Mouse (Mus musculus) testis, adult 2 months (tissue): ENCODE measurements around the gene Fyn. TPM values are rescaled to one million over a fixed set of nuclear protein-coding genes. Genes with fewer than 3 reads are reported as not detected.

Experiments used
- H3K27ac ChIP-seq: fragments of 200-500 bp; 2 replicates; pipeline ENCODE4 v1.5.1; 2012; ENCODE audit warnings: low read depth, low read length; ENCODE audit not compliant: control insufficient read depth, insufficient read depth
- H3K27me3 ChIP-seq: fragments of 200-500 bp; 2 replicates; pipeline ENCODE4 v1.6.1; 2012; ENCODE audit warnings: mild to moderate bottlenecking, low read length, moderate library complexity; ENCODE audit not compliant: control insufficient read depth, insufficient read depth
- H3K36me3 ChIP-seq: fragments of 200-500 bp; 2 replicates; pipeline ENCODE4 v1.6.1; 2012; ENCODE audit warnings: mild to moderate bottlenecking, low read length; ENCODE audit not compliant: control insufficient read depth, insufficient read depth
- H3K4me1 ChIP-seq: fragments of 200-500 bp; 2 replicates; pipeline ENCODE4 v1.6.1; 2012; ENCODE audit warnings: low read length; ENCODE audit not compliant: control insufficient read depth, insufficient read depth
- H3K4me3 ChIP-seq: fragments of 200-500 bp; 2 replicates; pipeline ENCODE4 v1.5.1; 2012; ENCODE audit warnings: low read depth, mild to moderate bottlenecking, low read length, moderate library complexity, mixed read lengths; ENCODE audit not compliant: control insufficient read depth
- CTCF ChIP-seq: fragments of 200-500 bp; IDR thresholded peaks from 2 replicates; pipeline ENCODE4 v1.5.1; 2012; ENCODE audit warnings: low read depth, mild to moderate bottlenecking, inconsistent platforms, low read length, moderate library complexity; ENCODE audit not compliant: control insufficient read depth, insufficient read depth, insufficient replicate concordance
- POLR2A ChIP-seq: fragments of 200-500 bp; IDR thresholded peaks from 2 replicates; pipeline ENCODE4 v1.6.1; 2012; ENCODE audit warnings: low read depth, mild to moderate bottlenecking, inconsistent platforms, low read length, moderate library complexity; ENCODE audit not compliant: control insufficient read depth
- polyA plus RNA-seq: library from polyadenylated mRNA; depleted of rRNA; stranded (reverse); fragments of >200 nt; gene quantifications from 2 replicates; pipeline ENCODE4 v1.2.3, GENCODE M21; 2012

The Fyn gene
- polyA plus RNA-seq, 1 experiment = 18.8 TPM

DNA sequence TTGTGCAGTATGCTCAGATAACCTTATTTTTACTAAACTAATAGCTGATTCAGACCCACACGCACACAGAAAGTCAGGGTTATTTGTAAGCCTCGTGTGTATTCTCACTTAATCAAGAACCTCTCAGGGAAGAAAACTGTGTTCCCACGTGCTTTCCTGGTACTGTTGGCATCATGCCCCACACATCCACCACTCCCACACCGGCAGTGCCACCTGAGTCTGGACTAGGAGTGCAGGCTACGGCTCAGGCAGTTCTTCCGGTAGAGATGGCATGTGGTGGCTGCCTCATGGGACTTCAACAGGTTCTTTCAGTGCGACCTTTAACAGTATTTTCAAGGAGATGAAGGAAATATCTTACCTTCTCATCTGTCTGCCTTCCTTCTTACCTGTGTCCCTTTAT lies 104.3 kb downstream of the Fyn start:
- Histone ChIP-seq H3K4me1 (no peaks in the 10 kb centered on the region), H3K4me3 (no peak overlapping the region), H3K27me3 (no peaks in the 10 kb centered on the region), H3K36me3 (no peaks in the 10 kb centered on the region), H3K27ac (no peak overlapping the region)
- TF ChIP-seq CTCF (no peak), POLR2A (no peak)

DNA sequence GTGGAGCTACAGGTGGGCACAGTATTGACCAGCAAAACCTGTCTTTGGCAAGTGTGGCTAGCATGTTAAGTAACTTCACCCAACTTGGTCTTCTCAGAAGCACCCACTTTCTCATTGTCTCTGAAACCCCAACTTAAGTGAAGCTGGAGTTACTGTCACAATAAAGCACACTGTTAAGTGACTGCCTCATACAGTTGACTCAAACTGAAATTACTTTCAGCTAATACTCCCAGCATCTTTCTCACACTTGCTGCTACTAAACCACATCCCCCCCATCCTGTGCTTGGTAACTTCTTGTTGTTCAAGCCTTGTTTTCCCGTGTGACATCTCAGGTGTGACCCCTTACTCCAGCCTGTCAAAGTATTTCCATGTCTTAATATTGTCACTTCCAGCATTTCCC lies 110.7 kb downstream of the Fyn start:
- Histone ChIP-seq H3K36me3 (no peaks in the 10 kb centered on the region), H3K27ac (no peak overlapping the region), H3K27me3 (no peaks in the 10 kb centered on the region), H3K4me3 (no peak overlapping the region), H3K4me1 (no peaks in the 10 kb centered on the region)
- TF ChIP-seq CTCF (no peak), POLR2A (no peak)

- TF ChIP-seq CTCF = no peak
- no peak for TF ChIP-seq POLR2A
- Histone ChIP-seq H3K27me3 (no peaks in the 10 kb centered on the region), H3K4me1 (no peaks in the 10 kb centered on the region), H3K4me3 (no peak overlapping the region), H3K27ac (no peak overlapping the region), H3K36me3 (no peaks in the 10 kb centered on the region)
Observed at GRCm38 (mm10) chr10:39484382-39484826, 115.7 kb downstream of the Fyn start.

DNA sequence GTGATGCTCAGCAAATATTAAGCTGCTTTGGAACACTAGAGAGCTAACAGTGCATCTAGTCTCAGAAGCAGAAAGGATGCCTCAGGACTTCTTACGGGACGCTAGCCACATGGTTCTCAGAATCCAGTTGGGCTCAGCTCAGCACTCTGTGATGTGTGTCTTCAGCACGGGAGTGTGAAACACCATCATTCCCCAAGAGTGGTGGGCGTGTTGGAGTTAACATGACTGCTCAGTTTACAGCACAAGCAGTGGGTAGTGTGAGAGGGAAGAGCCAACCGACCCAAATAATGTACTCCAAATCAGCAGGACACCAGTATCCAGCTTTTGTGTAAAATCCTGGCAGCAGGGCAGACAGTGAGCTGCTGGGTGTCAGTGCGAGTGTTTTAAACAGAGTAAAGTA lies 116.2 kb downstream of the Fyn start:
- Histone ChIP-seq H3K27ac (no peak overlapping the region), H3K4me1 (no peaks in the 10 kb centered on the region), H3K27me3 (no peaks in the 10 kb centered on the region), H3K4me3 (no peak overlapping the region), H3K36me3 (no peaks in the 10 kb centered on the region)
- TF ChIP-seq POLR2A (no peak), CTCF (no peak)

DNA sequence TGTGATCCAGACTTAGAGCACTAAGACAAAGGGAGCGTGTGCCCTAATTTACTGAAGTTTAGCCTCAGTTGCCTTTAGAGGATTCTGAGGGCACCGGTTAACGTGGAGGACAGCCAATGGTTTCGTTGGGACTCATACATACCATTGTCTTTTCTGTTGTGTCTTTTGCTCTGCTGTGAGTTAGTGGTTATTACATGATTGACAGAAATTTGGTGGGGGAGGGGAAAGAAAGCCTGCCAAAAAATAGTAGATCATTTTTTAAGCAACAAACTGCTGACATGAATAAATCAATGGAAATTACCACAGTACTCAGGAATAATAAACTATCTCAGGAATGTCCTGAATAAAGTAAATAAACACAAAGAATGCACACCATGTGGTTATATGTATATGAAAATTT lies 117.3 kb downstream of the Fyn start:
- no peaks in the 10 kb centered on the region for H3K4me1 ChIP-seq
- TF ChIP-seq CTCF (no peak), POLR2A (no peak)
- H3K36me3 ChIP-seq = no peaks in the 10 kb centered on the region
- no peaks in the 10 kb centered on the region for H3K27me3 ChIP-seq
- H3K27ac ChIP-seq = no peak overlapping the region
- no peak overlapping the region for H3K4me3 ChIP-seq

DNA sequence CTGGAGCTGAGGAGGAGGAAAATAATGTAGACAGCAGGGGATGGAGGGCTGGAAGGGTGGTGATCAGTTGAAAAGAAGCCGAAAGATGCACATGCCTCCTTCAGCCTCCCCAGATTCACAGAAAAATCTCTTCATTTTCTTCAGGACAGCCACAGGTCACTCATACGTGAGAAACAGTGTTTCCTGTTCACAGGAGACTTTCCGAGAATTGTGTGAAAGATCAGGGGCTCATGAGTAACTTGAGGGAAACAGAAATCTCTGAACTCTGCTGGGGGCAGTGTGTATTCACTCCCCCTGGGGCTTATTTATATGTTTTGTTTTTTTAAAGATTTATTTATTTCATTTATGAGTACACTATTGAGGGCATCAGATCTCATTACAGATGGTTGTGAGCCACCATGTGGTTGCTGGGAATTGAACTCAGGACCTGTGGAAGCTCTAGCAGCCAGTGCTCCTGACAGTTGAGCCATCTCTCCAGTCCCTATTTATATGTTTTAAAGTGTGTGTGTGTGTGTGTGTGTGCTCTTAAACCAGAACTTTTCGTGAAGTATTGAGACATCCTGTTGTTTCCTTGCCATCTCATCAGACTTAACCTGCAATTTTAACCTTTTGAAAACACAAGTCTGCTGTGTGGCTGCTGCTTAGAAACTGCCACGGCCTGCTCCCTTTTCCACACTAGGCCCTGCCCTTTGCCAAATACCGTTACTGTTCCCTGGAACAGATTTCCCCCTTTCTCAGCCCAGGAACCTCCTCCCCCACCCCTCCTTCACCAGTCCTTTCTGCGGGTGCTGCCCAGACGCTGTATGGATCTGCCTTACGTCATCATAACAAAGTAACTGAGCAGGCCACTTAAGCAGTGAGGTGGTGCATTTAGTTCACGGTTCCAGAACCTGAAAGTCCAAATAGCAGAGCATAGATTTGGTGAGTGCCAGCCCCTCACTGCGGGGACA lies 118.1 kb downstream of the Fyn start:
- Histone ChIP-seq H3K4me3 (no peak overlapping the region), H3K36me3 (no peaks in the 10 kb centered on the region), H3K27me3 (no peaks in the 10 kb centered on the region), H3K4me1 (no peaks in the 10 kb centered on the region), H3K27ac (no peak overlapping the region)
- TF ChIP-seq POLR2A (no peak), CTCF (no peak)

DNA sequence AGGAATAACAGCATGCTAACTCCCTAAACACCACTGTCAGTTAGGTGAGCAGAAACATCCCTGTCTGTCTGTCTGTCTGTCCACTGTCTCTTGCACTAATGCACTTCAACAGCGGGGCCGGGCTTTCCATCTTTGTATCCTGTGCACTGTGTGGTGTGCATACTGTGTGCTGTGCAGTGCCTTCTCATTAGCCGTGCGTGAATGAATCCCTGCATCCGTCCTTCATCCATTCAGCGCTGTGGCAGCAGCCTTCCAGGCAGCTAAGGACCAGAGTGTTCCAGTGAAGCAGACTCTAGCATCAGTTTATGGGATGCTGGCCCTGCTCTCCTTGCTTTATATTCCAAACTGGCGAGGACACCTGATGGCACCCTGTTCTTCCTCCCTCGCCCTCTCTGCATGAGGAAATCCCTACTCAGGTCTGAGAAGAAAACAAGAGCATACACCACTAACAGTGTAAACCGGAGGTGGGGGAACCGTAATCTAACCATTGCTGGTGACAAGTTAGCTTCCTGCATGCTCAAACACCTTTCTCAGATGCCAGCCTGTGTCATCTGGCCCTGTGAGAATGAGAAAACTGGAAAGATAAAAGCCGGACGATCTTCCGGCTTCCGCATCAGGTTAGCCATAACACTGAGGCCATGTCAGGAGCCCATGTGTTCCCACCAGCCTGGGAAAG lies 119.2 kb downstream of the Fyn start:
- Histone ChIP-seq H3K36me3 (no peaks in the 10 kb centered on the region), H3K27ac (no peak overlapping the region), H3K4me1 (no peaks in the 10 kb centered on the region), H3K4me3 (no peak overlapping the region), H3K27me3 (no peaks in the 10 kb centered on the region)
- TF ChIP-seq CTCF (no peak), POLR2A (no peak)
